Mouse (Mus musculus) kidney, postnatal 36 days (tissue): ENCODE measurements around the gene Sec14l4.

Source experiments
- DNase-seq, 2 experiments: peaks; one replicate each; pipeline ENCODE4 v3.0.0; 2021 to 2022; ENCODE audit warnings: mixed read lengths in 2 of 2

The Sec14l4 gene

DNA sequence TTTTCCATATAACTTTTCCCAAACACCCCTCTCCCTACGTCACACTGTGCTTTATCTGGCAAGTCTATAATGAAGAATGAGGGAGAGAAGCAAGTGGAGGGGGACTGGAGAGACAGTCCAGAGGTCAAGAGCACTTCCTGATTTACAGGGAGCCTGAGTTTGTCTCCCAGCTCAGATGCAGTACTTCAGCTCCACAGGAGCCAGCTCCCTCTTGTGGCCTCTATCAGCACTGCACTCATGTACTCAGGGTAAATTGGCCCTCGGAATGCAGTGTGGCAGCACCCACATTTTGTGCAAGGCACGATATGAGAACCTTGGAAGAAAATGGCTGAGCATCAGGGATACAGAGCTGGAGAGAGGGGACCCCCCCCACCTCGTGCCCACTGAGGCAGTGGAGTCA is 49.0 kb downstream of the Sec14l4 start:
- peak; percentile 65 to 86 for DNase-seq

DNA sequence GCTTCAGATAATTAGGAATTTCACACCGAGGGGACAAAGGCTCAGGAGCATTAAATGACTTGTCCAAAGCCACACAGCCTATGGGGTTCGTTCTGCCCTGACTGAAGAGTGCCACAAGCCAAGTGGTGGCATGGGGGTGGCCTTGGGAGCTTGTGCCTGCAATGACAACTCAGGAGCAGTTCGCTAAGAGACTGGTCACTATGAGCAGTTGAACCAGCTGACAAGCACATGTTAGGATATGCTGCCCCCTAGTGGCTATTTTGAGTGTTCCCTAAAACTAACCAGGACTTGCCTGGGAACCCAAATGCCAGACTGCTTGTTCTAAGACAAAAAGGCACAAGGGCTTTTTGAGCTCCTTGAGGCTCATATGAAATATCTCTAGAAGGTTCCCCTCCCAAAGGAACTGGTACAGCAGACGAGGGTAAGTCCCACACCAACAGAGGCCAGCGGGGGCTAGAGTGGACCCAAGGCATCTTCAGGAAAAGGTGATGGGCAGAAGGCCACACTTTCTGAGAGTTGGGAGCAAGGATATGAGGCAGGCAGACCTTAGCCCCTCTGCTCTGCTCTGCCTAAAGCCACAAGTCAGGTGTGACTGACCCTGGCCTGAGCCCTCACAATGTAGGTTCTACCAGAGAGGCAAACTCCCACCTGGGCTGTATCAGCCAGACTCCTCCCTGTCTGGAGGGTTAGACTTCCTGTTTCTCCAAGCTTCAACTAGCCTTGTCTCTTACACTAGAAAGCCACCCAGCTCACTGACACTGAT is 52.2 kb downstream of the Sec14l4 start:
- DNase-seq, result peak; percentile 72 to 74

DNA sequence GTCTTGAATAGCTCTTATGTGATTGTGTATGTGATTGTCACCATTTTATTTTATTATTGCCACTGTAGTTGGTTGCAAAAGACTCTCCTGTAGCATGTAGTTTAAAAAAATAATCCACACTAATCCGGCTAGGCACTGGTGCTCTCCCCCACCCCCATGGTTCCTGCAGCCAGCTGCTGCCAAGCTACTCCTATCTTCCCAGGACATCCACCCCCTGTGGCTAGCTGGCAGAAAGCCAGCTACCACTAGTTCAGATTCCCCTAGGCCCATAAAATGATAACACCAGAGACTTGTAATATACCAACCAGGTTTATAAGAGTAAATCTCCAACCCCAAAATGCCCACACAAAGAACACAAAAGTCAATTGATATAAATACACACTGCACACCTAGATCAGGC is 55.0 kb downstream of the Sec14l4 start:
- DNase-seq, result no peak

DNA sequence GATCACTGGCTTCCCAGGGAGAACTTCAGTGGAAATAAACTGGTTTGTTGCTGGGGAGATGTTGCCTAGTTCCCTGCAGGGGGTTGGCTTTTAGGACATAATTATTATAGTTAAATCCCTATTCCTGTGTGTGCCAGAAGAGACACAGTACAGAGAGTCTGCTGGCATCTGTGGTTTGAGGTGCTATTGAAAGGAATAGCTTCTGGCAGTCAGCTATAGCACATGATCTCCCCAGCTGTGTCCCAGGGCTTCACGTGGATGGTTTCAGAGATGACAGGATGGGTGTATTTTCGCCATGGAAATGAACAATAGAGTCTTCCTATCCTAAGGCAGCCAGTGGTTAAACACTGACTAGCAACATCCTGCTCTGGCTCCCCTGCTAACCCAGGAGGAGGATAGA is 56.0 kb downstream of the Sec14l4 start:
- DNase-seq, result no peak

DNA sequence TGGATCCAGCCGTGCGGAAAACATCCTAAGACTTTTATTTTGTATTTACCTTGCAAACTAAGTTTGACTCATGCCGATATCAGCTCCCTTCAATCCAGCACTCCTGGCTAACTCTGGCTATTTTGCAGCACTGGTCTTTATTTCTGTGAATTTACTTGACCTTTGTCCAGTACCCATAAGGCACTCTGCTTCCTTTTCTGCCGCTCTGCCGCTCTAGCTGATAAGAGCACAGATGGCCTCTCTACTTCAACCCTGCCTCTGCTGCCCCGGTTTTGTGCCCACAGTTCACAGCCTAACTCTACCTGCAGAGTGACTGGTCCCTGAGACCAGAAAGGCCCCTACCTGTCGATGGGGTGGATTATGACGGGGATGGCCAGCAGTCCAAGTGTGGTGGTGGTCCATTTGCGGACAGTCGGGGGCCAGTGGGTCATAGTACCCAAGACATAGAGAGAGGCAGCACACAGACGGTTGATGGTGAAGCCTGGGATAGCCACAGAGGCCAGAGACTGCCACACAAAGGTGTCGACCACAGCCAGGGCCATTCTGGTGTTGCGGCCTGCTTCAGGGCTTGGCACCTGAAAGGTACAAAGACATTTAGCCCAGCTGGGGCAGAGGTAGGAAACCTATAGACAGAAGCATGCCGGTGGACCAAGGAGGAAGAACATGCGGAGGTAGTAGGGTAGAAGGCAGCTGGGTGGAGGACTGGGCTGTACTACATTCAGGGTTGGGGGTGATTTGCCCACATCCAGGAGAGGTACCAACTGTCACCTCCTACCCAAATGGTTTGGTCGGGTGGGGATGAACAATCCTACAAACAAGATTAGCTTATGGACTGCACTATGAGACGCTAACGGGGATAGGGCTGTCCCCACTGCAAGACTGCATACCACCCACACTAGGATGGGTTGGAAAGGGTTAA is 62.5 kb downstream of the Sec14l4 start:
- DNase-seq, result no peak

DNA sequence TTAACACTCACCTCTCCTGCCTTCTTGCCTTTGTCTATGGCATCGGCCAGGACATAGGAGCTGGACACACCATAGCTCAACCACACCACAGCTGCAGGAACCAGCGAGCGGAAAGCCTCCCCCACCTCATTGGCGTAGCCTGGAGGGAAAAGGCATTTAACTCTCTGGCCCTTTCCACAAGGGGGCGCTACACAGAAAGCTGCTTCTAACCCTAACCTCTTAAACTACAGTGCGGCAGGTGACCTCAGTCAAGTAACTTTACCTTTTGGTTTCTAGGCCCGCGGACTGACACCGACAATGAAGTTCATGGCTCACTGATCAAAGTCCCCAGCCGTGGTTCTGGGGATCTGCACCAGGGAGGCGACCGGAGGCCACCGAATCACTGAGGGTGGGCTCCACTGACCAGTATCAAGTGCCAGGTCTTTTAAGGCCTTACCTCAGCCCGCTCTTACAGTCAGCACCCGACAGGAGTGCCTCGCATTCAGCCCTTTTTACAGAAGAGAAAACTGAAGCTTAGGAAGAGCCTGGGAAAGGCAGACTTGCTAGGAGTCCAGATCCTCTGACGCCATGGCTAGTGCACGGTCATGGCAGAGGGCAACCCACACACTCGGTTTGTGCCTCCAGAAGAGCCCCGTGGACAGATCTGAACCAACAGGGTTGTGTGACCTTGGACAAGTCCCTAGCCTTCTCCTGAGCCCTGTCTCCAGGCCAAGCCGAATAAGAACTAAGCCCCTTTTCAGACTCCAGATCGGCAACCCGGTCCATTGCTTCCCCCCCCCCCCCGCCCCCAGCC is 63.3 kb downstream of the Sec14l4 start:
- peak; percentile 78 to 89 for DNase-seq

DNA sequence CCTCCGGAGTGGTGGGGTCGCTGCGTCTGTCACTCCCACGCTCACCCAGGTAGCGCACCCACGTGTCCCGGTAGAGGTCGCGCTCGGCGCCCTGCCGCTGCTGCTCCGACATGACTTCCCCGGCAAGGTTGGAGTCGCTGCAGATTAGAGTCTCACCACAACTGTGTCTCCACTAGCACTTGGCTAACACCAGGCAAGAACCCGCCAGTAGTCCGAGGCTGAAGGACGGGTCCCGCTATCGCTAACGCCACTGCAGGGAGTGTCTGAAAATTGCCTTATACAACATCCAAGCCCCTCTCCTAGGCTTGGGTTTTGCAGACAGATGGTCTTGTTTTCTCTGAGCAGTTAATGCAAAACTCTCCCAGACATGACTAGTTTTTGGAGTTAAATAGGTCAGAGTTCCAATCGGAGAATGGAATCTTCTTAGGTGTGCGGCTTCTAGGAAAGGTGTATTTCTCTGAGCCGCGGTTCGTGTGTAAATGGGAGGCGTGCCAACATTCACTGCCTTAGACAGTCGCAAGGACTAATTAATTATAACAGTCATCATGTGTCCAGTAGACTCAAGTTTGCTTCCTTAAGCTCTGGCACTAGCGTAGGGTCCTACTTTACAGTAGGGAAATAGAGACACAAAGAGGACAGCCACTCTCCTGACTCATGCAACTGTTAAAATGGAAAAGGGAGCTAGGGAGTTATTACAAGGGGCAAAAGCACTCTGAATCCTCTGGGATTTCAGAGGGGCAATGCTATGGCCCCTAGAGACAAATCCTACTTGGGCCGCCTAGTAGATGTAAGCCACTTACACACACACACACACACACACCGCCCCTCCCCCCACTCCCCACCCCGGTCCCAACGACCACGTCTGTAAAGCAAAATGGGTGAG is 64.2 kb downstream of the Sec14l4 start, which contains the start of gene Mtfp1:
Gene Mtfp1 (minus strand): TSS at position 275 of the 883 bp plus-strand sequence.
- DNase-seq, result peak; percentile 63 to 74

DNA sequence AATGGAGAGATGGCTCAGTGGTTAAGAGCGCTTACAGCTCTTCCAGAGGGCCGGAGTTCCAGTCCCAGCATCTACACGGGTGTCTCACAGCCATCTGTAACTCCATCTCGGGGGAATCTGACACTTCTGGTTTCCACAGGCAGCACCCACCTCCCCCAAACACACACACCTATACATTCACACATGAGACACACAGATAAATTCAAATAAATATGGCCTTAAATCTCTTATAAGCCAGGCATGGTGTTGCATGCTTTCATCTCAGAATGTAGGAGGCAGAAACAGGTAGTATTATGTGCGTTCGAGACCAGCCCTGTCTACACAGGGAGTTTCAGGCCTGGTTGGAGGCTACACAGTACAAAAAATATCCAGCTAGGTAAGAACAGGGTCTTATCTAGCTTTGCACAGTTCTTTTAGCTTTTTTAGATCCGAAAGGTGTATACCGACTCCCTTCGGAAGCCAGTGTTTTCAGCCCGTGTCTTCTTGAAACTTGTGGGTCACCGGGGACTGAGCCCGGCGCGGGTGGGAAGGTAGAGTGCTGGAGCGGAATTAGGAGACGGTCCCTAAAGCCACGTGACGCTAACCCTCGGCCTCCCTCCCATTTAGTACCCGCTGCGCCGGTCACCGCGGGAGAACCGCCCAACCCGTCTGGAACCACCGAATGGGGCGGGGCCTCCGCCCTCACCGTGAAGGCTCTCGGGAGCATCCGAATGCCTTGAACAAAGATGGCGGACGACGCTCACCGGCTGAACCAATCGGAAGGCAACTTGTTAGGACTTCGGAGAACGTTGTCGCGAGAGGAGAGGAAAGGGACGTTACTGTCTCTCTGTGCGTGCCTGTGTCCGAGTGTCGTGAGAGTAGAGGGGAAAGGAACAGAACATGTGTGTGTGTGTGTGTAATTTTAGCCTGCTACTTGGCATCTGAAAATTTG is 65.1 kb downstream of the Sec14l4 start:
- DNase-seq, result peak; percentile 99

DNA sequence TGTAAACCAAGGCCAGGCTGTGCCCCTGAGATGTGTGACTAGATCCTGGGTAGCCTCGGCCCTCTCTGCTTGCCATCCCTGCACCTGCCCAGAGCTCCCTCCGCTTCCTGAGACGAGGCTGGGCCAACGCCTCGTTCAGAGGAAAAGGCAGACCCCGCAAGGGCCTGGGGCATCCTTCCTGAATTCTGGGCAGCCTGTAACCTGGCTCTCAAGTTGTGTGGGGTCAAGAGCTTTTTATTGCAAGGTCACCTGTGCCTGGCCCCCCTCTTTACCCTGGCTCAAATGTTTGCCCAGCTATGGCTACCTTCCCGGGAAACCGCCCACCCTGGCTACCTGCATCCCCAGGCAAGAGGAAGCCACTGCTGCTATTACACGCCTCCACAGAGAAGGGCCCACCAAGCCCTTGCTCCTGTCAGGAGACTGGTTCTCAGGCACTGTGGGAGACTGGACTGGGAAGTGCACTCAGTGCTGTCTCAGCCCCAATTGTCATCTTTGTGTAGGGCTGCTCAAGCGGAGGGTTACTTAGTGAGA is 65.9 kb downstream of the Sec14l4 start:
- peak in 1 of 2 experiments; percentile 23 for DNase-seq
